Mouse (Mus musculus): ENCODE measurements around the gene Xpo1. TPM values are rescaled to one million over a fixed set of nuclear protein-coding genes. Genes with fewer than 3 reads are reported as not detected.

Gene Xpo1
- polyA plus RNA-seq (2015; fragmentation: Nextera tagmentation; extraction: Ambion mirVana), result 102 and 116 TPM in 2 replicates

DNA sequence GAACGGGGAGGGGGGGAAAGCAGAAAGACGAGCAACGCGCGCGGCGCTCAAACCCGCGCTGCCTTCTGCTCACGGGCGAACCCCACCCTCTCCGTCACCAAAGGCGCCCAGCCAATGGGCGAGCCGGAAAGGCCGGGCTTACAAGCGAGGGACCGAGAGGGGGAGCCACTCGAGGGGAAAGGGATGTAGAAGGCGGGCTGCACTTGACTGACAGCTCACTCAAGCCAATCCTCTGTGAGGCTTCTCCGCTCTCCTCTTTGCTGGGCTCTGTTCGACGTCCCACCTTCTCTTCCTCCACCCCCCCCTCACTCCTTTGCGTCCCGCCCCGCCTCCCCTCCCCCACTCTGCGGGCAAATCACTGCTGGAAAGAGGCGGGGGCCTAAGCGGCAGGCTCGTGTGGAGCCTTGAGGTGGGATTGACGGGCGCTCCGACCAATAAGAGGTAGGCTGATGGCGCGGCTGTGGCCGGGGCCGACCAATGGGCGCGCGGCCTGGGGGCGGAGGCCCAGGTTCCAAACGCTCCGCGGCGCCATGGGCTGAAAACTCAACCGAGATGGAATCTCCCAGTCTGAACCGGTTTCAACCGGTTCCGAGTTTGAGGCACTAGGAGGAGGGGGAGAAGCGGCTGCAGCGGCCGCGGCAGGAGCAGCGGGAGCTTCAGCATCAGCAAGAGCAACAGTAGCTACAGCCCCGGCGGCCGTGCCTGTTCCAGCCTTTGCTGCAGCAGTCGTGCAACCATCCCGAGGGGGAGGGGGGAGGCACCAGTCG lies at the start of gene Xpo1:
TSS of gene Xpo1 (plus strand) at position 615 of the 767 bp plus-strand sequence.
- peak within 1 kb of the TSS; percentile 100 for H3K9ac ChIP-seq
- H3K36me3 ChIP-seq, result no peaks in the 10 kb centered on the region; the same call in 1 of the 2 replicates
- H3K27ac ChIP-seq, result peak within 1 kb of the TSS; percentile 100
- H3K4me1 ChIP-seq, result peaks cover 21% of the 10 kb centered on the region
- under 1% methylated on average over 58 of the region's 60 CpGs for WGBS
- no peaks in the 10 kb centered on the region for H3K9me3 ChIP-seq
- H3K4me2 ChIP-seq (replicated peaks), result peak within 1 kb of the TSS; percentile 91
- ATAC-seq (ENCODE audit: low FRiP score, low read depth), result peak; percentile 98
- H3K27me3 ChIP-seq, result no peaks in the 10 kb centered on the region
- peak within 1 kb of the TSS; percentile 67 for H3K4me3 ChIP-seq

DNA sequence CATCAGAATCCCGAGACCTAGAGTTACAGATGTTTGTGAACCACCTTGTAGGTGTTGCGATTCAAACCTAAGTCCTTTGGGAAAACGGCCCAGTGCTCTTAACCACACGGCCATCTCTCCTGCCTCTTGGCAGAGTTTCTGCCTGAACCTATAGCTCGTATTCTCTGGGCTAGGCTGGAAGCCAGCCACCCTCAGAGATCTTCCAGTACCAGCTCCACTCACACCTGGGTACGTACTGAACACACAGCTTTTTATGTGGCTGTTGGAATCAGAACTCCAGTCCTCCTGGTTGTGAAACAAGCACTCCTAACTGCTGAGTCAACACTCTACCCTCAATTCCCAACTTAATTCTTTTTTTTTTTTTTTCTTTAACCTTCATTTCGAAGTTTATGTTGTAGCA lies 46.1 kb upstream of the Xpo1 start:
- H3K9ac ChIP-seq, result no peak overlapping the region
- ATAC-seq (ENCODE audit: low FRiP score, low read depth), result no peak
- 78% methylated on average over 7 of the region's 7 CpGs for WGBS
- H3K4me3 ChIP-seq, result no peak overlapping the region
- H3K9me3 ChIP-seq, result no peaks in the 10 kb centered on the region
- H3K4me1 ChIP-seq, result peaks cover 6% of the 10 kb centered on the region; the same call in 1 of the 2 replicates
- no peaks in the 10 kb centered on the region for H3K27me3 ChIP-seq
- H3K36me3 ChIP-seq, result no peaks in the 10 kb centered on the region
- H3K27ac ChIP-seq, result no peak overlapping the region
- no peak overlapping the region for H3K4me2 ChIP-seq (replicated peaks)

DNA sequence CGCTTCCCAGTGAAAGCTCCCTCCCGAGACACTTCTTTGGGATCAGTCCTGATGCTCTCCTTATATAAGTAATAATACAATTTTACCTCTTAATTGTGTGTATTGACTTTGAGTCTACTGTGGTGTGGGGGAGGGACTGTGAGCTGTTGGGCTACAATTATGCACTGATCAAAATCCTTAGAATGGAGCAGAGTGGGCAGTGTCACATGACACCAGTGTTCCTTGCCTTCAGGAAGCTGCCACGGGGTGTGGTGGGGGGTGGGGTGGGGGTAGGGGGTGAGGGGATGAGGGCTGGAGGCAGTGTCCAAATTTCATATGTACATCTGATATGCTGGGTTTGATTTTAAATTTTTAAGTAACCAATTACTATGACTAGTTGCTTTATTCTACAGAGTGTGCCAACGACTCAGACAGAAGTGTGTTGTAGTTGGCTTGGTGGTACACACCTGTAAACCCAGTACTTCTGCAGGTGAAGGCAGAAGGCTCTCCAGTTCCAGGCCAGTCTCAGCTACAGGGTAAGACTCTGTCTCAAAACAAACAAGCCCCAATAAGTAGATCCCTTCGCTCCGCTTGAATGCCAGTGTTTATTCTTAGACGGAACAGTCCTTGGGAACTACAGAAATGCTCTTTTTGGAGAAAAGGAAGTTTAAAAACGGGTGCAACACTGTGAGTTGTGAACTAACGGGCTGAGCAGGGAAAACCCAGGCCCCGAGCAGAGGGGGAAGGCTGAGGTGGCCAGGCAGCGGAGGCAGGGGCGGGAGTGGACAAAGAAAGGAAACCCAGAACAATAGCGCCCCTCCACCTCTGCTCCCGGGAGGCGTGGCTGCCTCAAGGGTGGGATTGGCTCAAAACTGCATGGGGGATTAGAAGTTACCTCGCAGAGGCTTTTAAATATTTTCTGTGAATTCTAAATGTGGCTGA lies 45.0 kb upstream of the Xpo1 start:
- Histone ChIP-seq H3K9me3 (no peaks in the 10 kb centered on the region), H3K4me1 (peaks cover 6% of the 10 kb centered on the region; the same call in 1 of the 2 replicates), H3K4me2 (replicated peaks) (peak overlapping the region; percentile 53), H3K27ac (peak overlapping the region; percentile 34; the same call in 1 of the 2 replicates), H3K27me3 (no peaks in the 10 kb centered on the region), H3K4me3 (peak overlapping the region; percentile 19), H3K36me3 (no peaks in the 10 kb centered on the region), H3K9ac (peak overlapping the region; percentile 53; the same call in 1 of the 2 replicates)
- peak; percentile 78; the same call in 1 of the 2 replicates for ATAC-seq (ENCODE audit: low FRiP score, low read depth)
- WGBS, result 20% methylated on average over 16 of the region's 16 CpGs

DNA sequence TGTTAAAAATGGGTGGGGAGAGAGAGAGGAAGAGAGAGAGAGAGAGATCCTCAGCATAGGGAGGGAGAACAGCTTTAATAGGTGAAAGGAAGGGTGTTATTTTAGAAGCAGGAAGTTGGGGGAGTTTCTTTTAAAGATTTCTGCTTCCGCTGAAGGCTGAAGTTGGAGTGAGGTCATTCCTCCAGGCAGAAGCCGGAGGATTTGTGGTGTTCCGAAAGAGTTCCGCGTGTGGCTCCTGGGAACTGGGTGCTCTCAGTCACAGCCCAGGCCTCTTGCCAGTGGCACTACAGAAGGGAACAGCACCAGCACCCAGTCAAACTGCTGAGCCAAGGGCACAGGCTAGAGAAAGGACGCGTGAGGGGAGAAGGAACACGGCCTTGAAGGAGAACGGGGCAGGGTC lies 38.4 kb upstream of the Xpo1 start:
- no peak for ATAC-seq (ENCODE audit: low FRiP score, low read depth)
- Histone ChIP-seq H3K4me1 (no peaks in the 10 kb centered on the region), H3K27me3 (no peaks in the 10 kb centered on the region), H3K27ac (no peak overlapping the region), H3K9me3 (peaks cover 4% of the 10 kb centered on the region; the same call in 1 of the 2 replicates), H3K36me3 (no peaks in the 10 kb centered on the region), H3K4me2 (replicated peaks) (no peak overlapping the region), H3K9ac (no peak overlapping the region), H3K4me3 (no peak overlapping the region)
- 88% methylated on average over 9 of the region's 9 CpGs for WGBS

DNA sequence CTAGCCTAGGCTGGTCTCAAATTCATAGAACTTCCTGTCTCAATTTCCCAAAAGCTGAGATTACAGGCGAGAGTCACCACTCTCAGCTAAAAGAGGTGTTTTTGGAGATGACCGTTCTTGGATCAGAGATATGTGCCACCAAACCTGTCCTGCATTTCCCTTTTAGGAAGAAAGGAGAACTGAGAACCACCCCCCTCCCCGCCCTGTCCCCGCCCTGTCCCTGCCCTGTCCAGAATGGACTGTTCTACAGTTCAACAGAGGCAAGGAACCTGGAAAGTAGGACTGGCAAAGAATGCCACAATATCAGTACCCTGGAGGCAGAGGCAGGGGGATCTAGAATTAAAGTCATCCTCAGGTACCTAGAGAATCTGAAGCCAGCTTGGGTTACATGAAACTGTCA lies 19.8 kb upstream of the Xpo1 start:
- 83% methylated on average over 4 of the region's 4 CpGs for WGBS
- no peak overlapping the region for H3K4me2 ChIP-seq (replicated peaks)

DNA sequence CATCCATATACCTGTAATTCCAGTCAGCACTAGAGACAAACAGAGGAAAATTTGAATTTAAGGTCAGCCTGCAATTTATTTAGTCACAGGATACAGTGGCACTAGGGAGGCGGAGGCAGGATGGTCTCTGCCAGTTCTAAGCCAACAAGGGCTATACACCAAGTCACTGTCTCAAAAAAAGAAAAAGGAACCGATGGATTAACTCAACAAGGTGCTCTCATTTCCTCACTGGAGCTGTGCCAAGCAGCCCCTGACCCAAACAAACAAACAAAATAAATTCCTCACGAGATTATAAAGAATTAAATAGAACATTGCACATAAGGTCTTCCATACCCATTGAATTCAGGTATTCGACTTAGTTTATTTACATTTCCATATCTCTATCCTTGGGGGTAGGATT lies 1.9 kb upstream of the Xpo1 start:
- Histone ChIP-seq H3K4me1 (peaks cover 8% of the 10 kb centered on the region), H3K9me3 (no peaks in the 10 kb centered on the region), H3K27ac (no peak overlapping the region), H3K4me3 (no peak overlapping the region), H3K9ac (no peak overlapping the region), H3K4me2 (replicated peaks) (no peak overlapping the region), H3K27me3 (no peaks in the 10 kb centered on the region), H3K36me3 (no peaks in the 10 kb centered on the region)
- no peak for ATAC-seq (ENCODE audit: low FRiP score, low read depth)
- 92% methylated on average over 4 of the region's 4 CpGs for WGBS

More for the DNA sequence above, 19.8 kb upstream of the Xpo1 start:
- Histone ChIP-seq H3K9me3 (no peaks in the 10 kb centered on the region), H3K27ac (no peak overlapping the region), H3K4me3 (no peak overlapping the region), H3K27me3 (no peaks in the 10 kb centered on the region), H3K36me3 (no peaks in the 10 kb centered on the region), H3K4me1 (no peaks in the 10 kb centered on the region), H3K9ac (no peak overlapping the region)
- no peak for ATAC-seq (ENCODE audit: low FRiP score, low read depth)

DNA sequence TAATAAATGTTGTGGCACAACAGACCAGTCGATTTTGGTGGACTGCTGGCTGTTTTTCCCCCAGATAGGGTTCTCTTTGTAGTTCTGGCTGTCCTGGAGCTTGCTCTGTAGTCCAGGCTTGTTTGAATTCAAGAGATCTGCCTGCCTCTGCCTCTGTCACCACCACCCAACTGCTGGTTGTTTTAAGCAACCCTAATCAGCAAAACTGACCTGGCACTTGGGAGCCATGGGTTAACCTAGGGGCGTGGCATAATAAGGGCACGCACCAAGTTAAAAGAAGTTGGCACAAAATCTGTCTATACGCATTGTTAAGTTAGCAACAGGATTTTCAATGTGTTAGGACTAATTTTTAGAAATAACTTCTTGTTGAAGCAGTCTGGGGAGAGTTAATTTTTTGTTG lies 1.3 kb upstream of the Xpo1 start:
- H3K36me3 ChIP-seq, result no peaks in the 10 kb centered on the region
- ATAC-seq (ENCODE audit: low FRiP score, low read depth), result no peak
- 89% methylated on average over 4 of the region's 4 CpGs for WGBS
- H3K9me3 ChIP-seq, result no peaks in the 10 kb centered on the region
- peak overlapping the region; percentile 91 for H3K27ac ChIP-seq
- peak overlapping the region; percentile 67 for H3K4me3 ChIP-seq
- no peaks in the 10 kb centered on the region for H3K27me3 ChIP-seq
- peak overlapping the region; percentile 63 for H3K4me2 ChIP-seq (replicated peaks)
- H3K9ac ChIP-seq, result peak overlapping the region; percentile 84
- H3K4me1 ChIP-seq, result peaks cover 14% of the 10 kb centered on the region

DNA sequence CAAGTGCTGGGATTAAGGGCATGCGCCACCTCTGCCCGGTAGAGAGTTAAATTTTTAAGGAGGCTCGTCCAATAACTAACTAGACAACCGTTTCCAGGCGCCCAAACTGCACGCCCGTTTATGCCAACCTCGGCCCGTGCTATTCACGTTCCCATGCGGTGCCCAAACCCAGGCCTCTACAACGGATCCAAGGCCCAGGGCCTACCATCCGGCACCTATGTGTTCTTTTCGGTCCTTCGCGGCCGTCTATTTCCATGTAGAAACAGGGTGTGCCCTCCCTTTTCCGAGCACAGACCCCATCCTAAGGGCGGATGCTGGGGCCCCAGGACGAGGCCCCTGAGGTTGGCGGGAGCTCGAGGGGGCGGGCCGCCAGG lies 801 bp upstream of the Xpo1 start:
- H3K9ac ChIP-seq, result peak overlapping the region; percentile 84
- H3K27ac ChIP-seq, result peak overlapping the region; percentile 91
- H3K9me3 ChIP-seq, result no peaks in the 10 kb centered on the region
- H3K4me3 ChIP-seq, result peak overlapping the region; percentile 67
- WGBS, result 1% methylated on average over 24 of the region's 24 CpGs
- peaks cover 16% of the 10 kb centered on the region for H3K4me1 ChIP-seq
- H3K27me3 ChIP-seq, result no peaks in the 10 kb centered on the region
- no peak for ATAC-seq (ENCODE audit: low FRiP score, low read depth)
- peak overlapping the region; percentile 63 for H3K4me2 ChIP-seq (replicated peaks)
- no peaks in the 10 kb centered on the region for H3K36me3 ChIP-seq

DNA sequence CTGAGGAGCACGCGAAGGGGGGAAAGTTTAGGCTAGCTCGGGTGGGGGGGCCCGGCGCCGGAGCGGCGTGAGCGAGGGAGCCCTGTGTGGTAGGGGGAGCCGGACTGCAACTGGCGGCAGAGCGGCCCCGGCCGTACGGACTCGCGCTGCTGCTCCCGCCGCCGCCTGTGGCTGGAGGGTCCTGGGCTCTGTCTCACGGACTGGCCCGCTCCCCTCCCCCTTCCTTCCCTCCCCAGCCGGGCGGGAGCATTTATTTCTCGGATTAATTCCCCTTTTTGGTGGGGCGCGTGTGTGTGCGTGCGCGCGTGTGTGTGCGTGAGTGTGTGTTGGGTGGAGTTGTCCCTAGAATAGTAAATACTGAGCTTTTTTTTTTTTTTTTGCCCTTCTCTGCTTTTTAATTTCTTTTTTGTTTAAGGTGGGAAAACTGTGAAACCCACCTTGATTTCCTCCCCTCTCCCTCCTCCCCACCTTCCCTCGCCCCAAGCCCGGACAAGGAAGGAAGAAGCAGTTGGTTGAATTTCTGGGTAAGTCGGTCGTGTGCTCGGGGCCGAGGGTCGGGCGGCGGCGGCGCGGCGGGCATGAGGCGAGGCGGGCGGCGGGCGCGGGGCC lies 457 bp downstream of the Xpo1 start:
- H3K9me3 ChIP-seq, result no peaks in the 10 kb centered on the region
- H3K36me3 ChIP-seq, result peaks cover under 1% of the 10 kb centered on the region; the same call in 1 of the 2 replicates
- no peaks in the 10 kb centered on the region for H3K27me3 ChIP-seq
- 1% methylated on average over 44 of the region's 51 CpGs for WGBS
- peak overlapping the region; percentile 91 for H3K4me2 ChIP-seq (replicated peaks)
- H3K9ac ChIP-seq, result peak overlapping the region; percentile 100
- peak overlapping the region; percentile 100 for H3K27ac ChIP-seq
- H3K4me1 ChIP-seq, result peaks cover 21% of the 10 kb centered on the region
- peak overlapping the region; percentile 67 for H3K4me3 ChIP-seq
- ATAC-seq (ENCODE audit: low FRiP score, low read depth), result peak; percentile 28

DNA sequence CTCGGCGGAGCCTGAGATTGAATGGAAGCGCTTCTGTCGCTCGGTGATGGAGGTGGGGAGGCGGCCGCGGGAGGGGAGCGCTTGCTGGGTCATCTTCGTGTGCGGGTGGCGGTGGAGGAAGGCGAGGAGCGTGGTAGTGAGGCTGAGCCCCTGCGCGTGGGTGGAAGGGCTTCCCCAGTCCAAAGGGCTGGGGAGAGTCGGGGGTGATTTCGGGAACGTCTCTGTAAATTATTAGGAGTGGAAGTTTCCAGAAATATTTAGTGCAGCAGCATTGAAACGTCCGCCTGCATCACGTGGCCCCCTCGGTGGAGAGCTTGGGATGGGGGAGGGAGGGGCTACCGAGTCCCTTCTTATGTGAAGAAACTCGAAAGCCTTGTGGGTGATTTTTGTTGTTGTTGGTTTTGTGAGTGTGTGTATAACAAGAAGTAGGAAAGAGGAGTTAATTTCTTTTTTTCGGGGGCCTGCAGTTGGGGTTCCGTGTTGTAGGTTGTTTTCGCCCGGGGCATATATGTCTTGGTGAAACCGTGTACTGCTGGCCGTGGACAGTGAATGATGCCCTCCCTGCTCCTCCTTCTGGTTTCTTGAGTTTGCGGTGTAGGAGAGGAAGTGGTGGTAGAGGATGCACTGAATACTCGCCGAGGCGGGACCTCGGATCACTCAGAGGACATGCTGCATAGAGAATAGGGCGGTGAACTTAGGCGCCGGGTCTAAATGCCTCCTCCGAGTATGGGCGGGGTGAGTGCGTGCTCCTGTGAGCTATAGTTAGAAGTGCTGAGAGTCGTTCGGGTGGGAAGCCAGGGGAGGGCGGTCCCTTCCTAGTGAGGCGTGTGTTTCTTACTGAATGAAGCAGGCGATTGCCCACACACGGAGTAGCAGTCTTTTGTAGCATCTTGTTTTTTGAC lies 1.2 kb downstream of the Xpo1 start:
- ATAC-seq (ENCODE audit: low FRiP score, low read depth), result no peak
- H3K9ac ChIP-seq, result peak overlapping the region; percentile 100
- H3K27me3 ChIP-seq, result no peaks in the 10 kb centered on the region
- H3K9me3 ChIP-seq, result no peaks in the 10 kb centered on the region
- H3K36me3 ChIP-seq, result peaks cover 8% of the 10 kb centered on the region
- peaks cover 21% of the 10 kb centered on the region for H3K4me1 ChIP-seq
- H3K27ac ChIP-seq, result peak overlapping the region; percentile 100
- under 1% methylated on average over 48 of the region's 48 CpGs for WGBS
- H3K4me2 ChIP-seq (replicated peaks), result peak overlapping the region; percentile 91
- H3K4me3 ChIP-seq, result peak overlapping the region; percentile 67

DNA sequence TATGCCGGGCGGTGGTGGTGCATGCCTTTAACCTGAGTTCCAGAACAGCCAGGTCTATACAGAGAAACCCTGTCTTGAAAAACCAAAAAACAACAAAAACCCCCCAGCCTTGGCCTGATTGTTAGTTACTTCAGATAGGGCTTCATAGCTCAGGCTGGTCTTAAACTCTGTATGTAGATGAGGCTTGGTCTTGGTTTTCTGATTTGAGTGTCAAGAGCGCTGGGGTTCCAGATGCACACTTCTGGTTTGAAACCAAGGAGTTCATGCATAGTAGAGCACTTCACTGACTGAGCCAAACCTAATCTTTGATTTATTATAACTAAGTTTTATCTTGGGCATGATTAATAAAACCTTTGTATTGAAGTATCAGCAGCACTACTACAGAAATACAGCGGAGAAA lies 3.2 kb downstream of the Xpo1 start:
- Histone ChIP-seq H3K4me3 (0 out of 2 replicates have a peak overlapping the region, but pooled peaks have one; percentile 21), H3K4me2 (replicated peaks) (peak overlapping the region; percentile 45), H3K9ac (no peak overlapping the region), H3K27ac (no peak overlapping the region), H3K36me3 (peaks cover 27% of the 10 kb centered on the region), H3K4me1 (peaks cover 21% of the 10 kb centered on the region), H3K9me3 (no peaks in the 10 kb centered on the region), H3K27me3 (no peaks in the 10 kb centered on the region)
- ATAC-seq (ENCODE audit: low FRiP score, low read depth), result no peak
- WGBS, result 96% methylated on average over 4 of the region's 4 CpGs
